8 mouse cellular contexts compared by ENCODE assay signal in the genomic region with DNA sequence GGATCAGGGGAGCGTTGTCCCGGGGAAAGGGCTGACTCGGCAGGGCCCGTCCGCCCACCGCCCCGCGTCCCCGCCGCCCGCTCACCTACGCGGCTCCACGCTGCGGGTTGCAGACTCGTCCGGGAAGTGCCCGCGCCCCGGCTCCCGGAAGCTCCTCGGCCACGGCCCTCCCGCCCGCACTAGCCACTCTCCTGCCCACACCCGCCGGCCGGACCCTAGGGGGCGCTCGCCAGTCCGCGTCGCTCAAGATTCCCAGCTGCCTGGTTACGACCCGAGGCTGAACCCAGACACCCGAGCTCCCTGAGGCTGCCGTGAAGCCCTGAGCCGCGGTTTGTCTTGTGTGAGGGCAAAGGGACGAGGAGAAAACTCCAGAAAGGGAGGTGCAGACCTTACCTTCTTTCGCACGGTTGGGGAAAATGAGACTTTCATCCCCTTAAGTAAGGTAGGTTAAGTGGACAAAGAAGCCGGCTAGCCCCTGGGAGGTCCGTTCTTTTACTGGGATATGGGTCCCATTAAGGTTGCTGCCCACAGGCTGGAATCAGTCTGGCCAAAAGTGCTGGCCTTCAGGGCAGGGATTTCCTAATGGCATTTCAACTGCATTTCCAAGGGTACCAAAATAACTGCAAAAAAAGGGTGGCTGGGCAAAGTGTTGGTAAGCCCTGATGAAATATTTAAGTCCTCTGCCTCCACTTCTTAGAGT. TPM values are rescaled to one million over a fixed set of nuclear protein-coding genes. Genes with fewer than 3 reads are reported as not detected.
A peak's percentile ranks its signal among the peaks of the same experiment; 100 is the strongest.
DNase-seq lines count a peak whose midpoint lies in the region; ATAC-seq and TF ChIP-seq lines count a peak whose summit lies in the region.

A gene (plus strand): TSS at position 404 of the 700 bp plus-strand sequence.
A gene (minus strand): TSS at position 520 of the 700 bp plus-strand sequence.

- peak within 1 kb of the TSS; percentile 71 for H3K9ac ChIP-seq in forebrain, embryonic 14.5 days (ENCODE audit: low read length)
- peak within 1 kb of the TSS; percentile 82 for H3K9ac ChIP-seq in liver, embryonic 16.5 days (ENCODE audit: low read depth, low read length)
- peak within 1 kb of the TSS; percentile 67 for H3K9ac ChIP-seq in neural tube, embryonic 12.5 days
- H3K9ac ChIP-seq in stomach, postnatal 0 days (ENCODE audit: low read length): peak within 1 kb of the TSS; percentile 86

- H3K4me3 ChIP-seq in forebrain, embryonic 14.5 days (ENCODE audit: low read depth, low read length): peak within 1 kb of the TSS; percentile 57
- peak within 1 kb of the TSS; percentile 73 for H3K4me3 ChIP-seq in liver, embryonic 16.5 days (ENCODE audit: low read depth, low read length)
- H3K4me3 ChIP-seq in neural tube, embryonic 12.5 days: peak within 1 kb of the TSS; percentile 58
- H3K4me3 ChIP-seq in stomach, postnatal 0 days (ENCODE audit: low read depth, low read length): peak within 1 kb of the TSS; percentile 72

- H3K9me3 ChIP-seq in forebrain, embryonic 14.5 days (replicated peaks; ENCODE audit: control insufficient read depth, low read length): no peaks in the 10 kb centered on the region
- H3K9me3 ChIP-seq in liver, embryonic 16.5 days (replicated peaks; ENCODE audit: control insufficient read depth, low read length): no peaks in the 10 kb centered on the region
- no peaks in the 10 kb centered on the region for H3K9me3 ChIP-seq in neural tube, embryonic 12.5 days
- no peaks in the 10 kb centered on the region for H3K9me3 ChIP-seq in stomach, postnatal 0 days (ENCODE audit: control insufficient read depth, low read length)

- TF ChIP-seq CTCF in stomach, postnatal 0 days (IDR thresholded peaks at IDR 0.05; ENCODE audit: low read depth): peak; percentile 88

- peaks cover 9% of the 10 kb centered on the region for H3K4me1 ChIP-seq in forebrain, embryonic 14.5 days (ENCODE audit: control insufficient read depth, insufficient read depth, low read length)
- peaks cover 15% of the 10 kb centered on the region for H3K4me1 ChIP-seq in liver, embryonic 16.5 days (ENCODE audit: control insufficient read depth, low read depth, low read length)
- peaks cover 7% of the 10 kb centered on the region; the same call in 1 of the 2 replicates for H3K4me1 ChIP-seq in neural tube, embryonic 12.5 days
- H3K4me1 ChIP-seq in stomach, postnatal 0 days (replicated peaks; ENCODE audit: control insufficient read depth, insufficient read depth): no peaks in the 10 kb centered on the region

- H3K36me3 ChIP-seq in forebrain, embryonic 14.5 days (ENCODE audit: control insufficient read depth, insufficient read depth, low read length): peaks cover 7% of the 10 kb centered on the region
- no peaks in the 10 kb centered on the region for H3K36me3 ChIP-seq in liver, embryonic 16.5 days (ENCODE audit: control insufficient read depth, insufficient read depth)
- H3K36me3 ChIP-seq in neural tube, embryonic 12.5 days: peaks cover 12% of the 10 kb centered on the region
- no peaks in the 10 kb centered on the region for H3K36me3 ChIP-seq in stomach, postnatal 0 days (ENCODE audit: control insufficient read depth, insufficient read depth, low read length)

- WGBS in forebrain, embryonic 14.5 days: under 1% methylated on average over 42 of the region's 44 CpGs
- 0% methylated on average over 33 of the region's 44 CpGs for WGBS in liver, embryonic 16.5 days (ENCODE audit: insufficient replicate concordance)
- WGBS in neural tube, embryonic 12.5 days: under 1% methylated on average over 44 of the region's 44 CpGs
- under 1% methylated on average over 35 of the region's 44 CpGs for WGBS in stomach, postnatal 0 days

- intact Hi-C loops in heart, postnatal 10 days (cut with DNase I): no loop called here

- no peak for TF ChIP-seq EP300 in stomach, postnatal 0 days (optimal IDR thresholded peaks at IDR 0.05)

- peak; percentile 80 for DNase-seq in ES-CJ7 (ENCODE audit: low read depth, low spot score)
- DNase-seq in cerebellum, adult 11 months: peak; percentile 89
- peak; percentile 77 for DNase-seq in forebrain, embryonic 14.5 days (ENCODE audit: low spot score)
- DNase-seq in heart, postnatal 10 days: peak; percentile 95 to 96
- peak; percentile 95 to 96 for DNase-seq in kidney, postnatal 4 days
- peak; percentile 95 for DNase-seq in stomach, postnatal 0 days (ENCODE audit: low spot score)

- no peak within 1 kb of the TSS for H3K27ac ChIP-seq in forebrain, embryonic 14.5 days (ENCODE audit: low read depth, low read length)
- peak within 1 kb of the TSS; percentile 50 for H3K27ac ChIP-seq in liver, embryonic 16.5 days (ENCODE audit: low read length)
- H3K27ac ChIP-seq in neural tube, embryonic 12.5 days: no peak within 1 kb of the TSS
- H3K27ac ChIP-seq in stomach, postnatal 0 days (replicated peaks): peak within 1 kb of the TSS; percentile 94

- no peaks in the 10 kb centered on the region for H3K27me3 ChIP-seq in forebrain, embryonic 14.5 days (replicated peaks; ENCODE audit: control insufficient read depth, insufficient read depth, low read length)
- H3K27me3 ChIP-seq in liver, embryonic 16.5 days (ENCODE audit: control insufficient read depth, insufficient read depth, low read depth, low read length): no peaks in the 10 kb centered on the region
- no peaks in the 10 kb centered on the region for H3K27me3 ChIP-seq in neural tube, embryonic 12.5 days (replicated peaks)
- H3K27me3 ChIP-seq in stomach, postnatal 0 days (ENCODE audit: control insufficient read depth, insufficient read depth, low read length): no peaks in the 10 kb centered on the region

- ATAC-seq in forebrain, embryonic 14.5 days: peak; percentile 96
- ATAC-seq in liver, embryonic 16.5 days (ENCODE audit: low read depth): peak; percentile 89
- ATAC-seq in neural tube, embryonic 12.5 days (ENCODE audit: low FRiP score, low read depth): peak; percentile 94
- ATAC-seq in stomach, postnatal 0 days (ENCODE audit: low FRiP score, low TSS enrichment): peak; percentile 97

- peak within 1 kb of the TSS; percentile 55 for H3K4me2 ChIP-seq in forebrain, embryonic 14.5 days (ENCODE audit: low read length)
- H3K4me2 ChIP-seq in liver, embryonic 16.5 days (ENCODE audit: low read depth, low read length): peak within 1 kb of the TSS; percentile 90
- peak within 1 kb of the TSS; percentile 71 for H3K4me2 ChIP-seq in neural tube, embryonic 12.5 days (replicated peaks)
- peak within 1 kb of the TSS; percentile 85 for H3K4me2 ChIP-seq in stomach, postnatal 0 days (replicated peaks; ENCODE audit: low read depth)

RNA-seq across cellular contexts. Expression of the first gene that starts in this region (rescaled TPM):
- 55.1 and 59.0 TPM in 2 replicates for polyA plus RNA-seq in forebrain, embryonic 14.5 days (2014; fragmentation: Nextera tagmentation; extraction: Ambion mirVana)
- total RNA-seq in heart, postnatal 10 days (2021): 100 to 1,000 TPM in 1 of 2 experiments, 10 to 100 TPM in 1; 98.2 to 100 TPM
- 48.2 and 51.5 TPM in 2 replicates for polyA plus RNA-seq in liver, embryonic 16.5 days (2015; fragmentation: Nextera tagmentation; extraction: Ambion mirVana)
- polyA plus RNA-seq in neural tube, embryonic 12.5 days (2016; fragmentation: Nextera tagmentation; extraction: Ambion mirVana): 78.0 and 79.1 TPM in 2 replicates
- polyA plus RNA-seq in stomach, postnatal 0 days (2015; fragmentation: Nextera tagmentation; extraction: Ambion mirVana): 115 and 129 TPM in 2 replicates

RNA-seq across cellular contexts. Expression of the second gene that starts in this region (rescaled TPM):
- polyA plus RNA-seq in forebrain, embryonic 14.5 days (2014; fragmentation: Nextera tagmentation; extraction: Ambion mirVana): 3.5 and 3.7 TPM in 2 replicates
- total RNA-seq in heart, postnatal 10 days (2021): 1 to 10 TPM; 6.6 to 8.0 TPM
- 7.2 and 8.5 TPM in 2 replicates for polyA plus RNA-seq in liver, embryonic 16.5 days (2015; fragmentation: Nextera tagmentation; extraction: Ambion mirVana)
- 9.7 and 10.5 TPM in 2 replicates for polyA plus RNA-seq in neural tube, embryonic 12.5 days (2016; fragmentation: Nextera tagmentation; extraction: Ambion mirVana)
- polyA plus RNA-seq in stomach, postnatal 0 days (2015; fragmentation: Nextera tagmentation; extraction: Ambion mirVana): 12.6 and 13.9 TPM in 2 replicates

Comparison
In these comparisons a context has a peak if more than half of its experiments do, and no peak if none do; other contexts are left out.
1. H3K27ac ChIP-seq: peak in liver, embryonic 16.5 days (single experiment) and stomach, postnatal 0 days (single experiment); none in forebrain, embryonic 14.5 days (single experiment) and neural tube, embryonic 12.5 days (single experiment).
2. Peak in every context shown above with its lines, with median percentiles within 50 percentile points of each other: DNase-seq, ATAC-seq, H3K4me2 ChIP-seq, H3K4me3 ChIP-seq and H3K9ac ChIP-seq.